Mouse (Mus musculus): ENCODE data around the gene Copz1.

- TF ChIP-seq CTCF (IDR thresholded peaks at IDR 0.05; ENCODE audit: low read depth): no peak
- TF ChIP-seq EP300 (IDR thresholded peaks at IDR 0.05; ENCODE audit: low read depth): no peak
Observed at GRCm38 (mm10) chr15:103281465-103282205, 9.1 kb downstream of the Copz1 start.

Data from heart, postnatal 0 days (tissue).